Comparison of ENCODE assay signal across 20 mouse cellular contexts in the genomic region with DNA sequence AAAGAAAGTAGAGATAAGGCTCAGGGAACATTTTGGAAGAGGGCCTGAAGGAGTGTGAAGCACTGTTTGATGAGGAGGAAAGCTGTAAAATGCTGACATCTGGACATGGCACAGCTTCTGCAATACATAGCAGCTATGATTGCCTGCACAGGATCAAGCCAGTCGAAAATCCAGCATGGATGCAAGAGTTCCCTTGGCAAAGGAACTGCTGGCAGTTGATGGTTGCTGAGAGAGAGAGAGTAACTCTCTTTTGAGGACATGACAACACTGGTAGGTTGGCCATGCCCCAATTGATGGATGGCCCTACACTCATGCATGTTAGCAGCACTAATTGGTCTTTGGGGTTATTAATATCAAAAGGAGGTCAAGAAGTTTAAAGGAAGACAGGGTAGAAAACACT.
"Had no signal": no experiment of that assay in that cellular context is flagged by ENCODE, and none has a peak within 500 bp of the region (broad histone marks: within the 10 kb centered on the region; RNA-seq: fewer than 3 reads in every experiment).

No protein-coding gene starts in this region.

- H3K4me2 ChIP-seq: heart, embryonic 11.5 days; heart, embryonic 13.5 days; heart, embryonic 15.5 days; hindbrain, embryonic 13.5 days; hindbrain, embryonic 15.5 days; kidney, embryonic 15.5 days; limb, embryonic 12.5 days; liver, embryonic 12.5 days had no signal

- H3K4me3 ChIP-seq: heart, embryonic 13.5 days; heart, embryonic 15.5 days; hindbrain, embryonic 13.5 days; hindbrain, embryonic 15.5 days; kidney, embryonic 15.5 days; layer of hippocampus, adult 2 months; left cerebral cortex, adult 2 months; limb, embryonic 10.5 days; limb, embryonic 12.5 days; liver, embryonic 12.5 days had no signal

- DNase-seq: gastrocnemius, postnatal 14 days; gastrocnemius, postnatal 36 days; heart, adult 18-20 months; heart, postnatal 36 days; kidney, adult 11 months; liver had no signal

- H3K4me1 ChIP-seq: heart, embryonic 13.5 days; heart, embryonic 15.5 days; hindbrain, embryonic 15.5 days; kidney, embryonic 15.5 days; limb, embryonic 10.5 days; limb, embryonic 12.5 days; liver, embryonic 12.5 days had no signal

- H3K9me3 ChIP-seq: heart, embryonic 13.5 days; heart, embryonic 15.5 days; hindbrain, embryonic 13.5 days; hindbrain, embryonic 15.5 days; kidney, embryonic 15.5 days; limb, embryonic 10.5 days; limb, embryonic 12.5 days; liver, embryonic 12.5 days had no signal

- ATAC-seq: hindbrain, postnatal 0 days; intestine, embryonic 16.5 days; liver, embryonic 12.5 days had no signal

- H3K27ac ChIP-seq: heart, embryonic 13.5 days; heart, embryonic 15.5 days; hindbrain, embryonic 13.5 days; hindbrain, embryonic 15.5 days; hindbrain, postnatal 0 days; kidney, embryonic 15.5 days; layer of hippocampus, adult 2 months; left cerebral cortex, adult 2 months; limb, embryonic 10.5 days; limb, embryonic 12.5 days; liver, embryonic 12.5 days; liver, embryonic 14.5 days had no signal

- H3K9ac ChIP-seq: heart, embryonic 13.5 days; heart, embryonic 15.5 days; hindbrain, embryonic 13.5 days; hindbrain, embryonic 15.5 days; kidney, embryonic 15.5 days; limb, embryonic 12.5 days; liver, embryonic 12.5 days; liver, embryonic 14.5 days had no signal

- H3K27me3 ChIP-seq: heart, embryonic 13.5 days; heart, embryonic 15.5 days; hindbrain, embryonic 13.5 days; hindbrain, embryonic 15.5 days; kidney, embryonic 15.5 days; limb, embryonic 12.5 days; liver, embryonic 12.5 days had no signal
